Mouse (Mus musculus) MEL (cell line): Measurements from ENCODE around the gene Gm45808. TPM values are rescaled to one million over a fixed set of nuclear protein-coding genes. Genes with fewer than 3 reads are reported as not detected.
"Not testable (repeated sequence)": the region's sequence is repeated elsewhere in the genome, so short reads cannot be mapped to it uniquely, and the experiment has no call there.

Experiments
- DNase-seq: peaks from one replicate; pipeline ENCODE4 v3.0.0; 2011; ENCODE audit warnings: low read depth, low spot score
- H3K27ac ChIP-seq: 2 replicates; pipeline ENCODE4 v1.5.1; 2012; ENCODE audit warnings: low read depth, mild to moderate bottlenecking, control low read depth, low read length, moderate library complexity; ENCODE audit not compliant: control insufficient read depth
- H3K27me3 ChIP-seq, 2 experiments: fragments of 150-350 bp in 1 of 2; sonication (generic) in 1 of 2; 2 replicates each; pipeline ENCODE4 v1.6.1; 2012; ENCODE audit warnings: low read length in 2 of 2, mild to moderate bottlenecking in 2 of 2, improper control_type of control experiment in 1 of 2, moderate library complexity in 1 of 2; ENCODE audit not compliant: insufficient read depth in 2 of 2, control insufficient read depth in 1 of 2
- H3K36me3 ChIP-seq, 2 experiments: 2 replicates each; pipeline ENCODE4 v1.6.1; 2012 to 2014; ENCODE audit warnings: low read length in 2 of 2, improper control_type of control experiment in 1 of 2, inconsistent platforms in 1 of 2, mild to moderate bottlenecking in 1 of 2; ENCODE audit not compliant: insufficient read depth in 2 of 2, control insufficient read depth in 1 of 2
- H3K4me1 ChIP-seq, 2 experiments: fragments of 150-350 bp in 1 of 2; sonication (generic) in 1 of 2; 2 replicates each; pipeline ENCODE4 v1.6.1; 2012; ENCODE audit warnings: low read length in 2 of 2, improper control_type of control experiment in 1 of 2, mild to moderate bottlenecking in 1 of 2; ENCODE audit not compliant: insufficient read depth in 2 of 2, control insufficient read depth in 1 of 2
- H3K4me3 ChIP-seq, 2 experiments: fragments of 150-350 bp in 1 of 2; sonication (generic) in 1 of 2; 2 replicates each; pipeline ENCODE4 v1.5.1; 2012; ENCODE audit warnings: low read depth in 2 of 2, low read length in 2 of 2, mild to moderate bottlenecking in 2 of 2, moderate library complexity in 2 of 2, control low read depth in 1 of 2, improper control_type of control experiment in 1 of 2; ENCODE audit not compliant: control insufficient read depth in 1 of 2, insufficient read depth in 1 of 2
- H3K79me2 ChIP-seq: 2 replicates; pipeline ENCODE4 v1.6.1; 2012; ENCODE audit warnings: mild to moderate bottlenecking, low read length, moderate library complexity; ENCODE audit not compliant: control insufficient read depth, poor library complexity, insufficient read depth
- H3K9ac ChIP-seq: 2 replicates; pipeline ENCODE4 v1.6.1; 2012; ENCODE audit warnings: low read depth, mild to moderate bottlenecking, control low read depth, low read length, moderate library complexity; ENCODE audit not compliant: control insufficient read depth, poor library complexity, severe bottlenecking
- H3K9me3 ChIP-seq: fragments of 150-350 bp; sonication (generic); replicated peaks from 2 replicates; pipeline ENCODE4 v1.6.1; 2012; ENCODE audit warnings: mild to moderate bottlenecking, low read length, improper control_type of control experiment, moderate library complexity; ENCODE audit not compliant: insufficient read depth
- CTCF ChIP-seq, 3 experiments: IDR thresholded peaks in 2 of 3; conservative IDR thresholded peaks in 1 of 3; 2 replicates each; pipeline ENCODE4 v1.5.1; 2011 to 2012; ENCODE audit warnings: low read length in 3 of 3, low read depth in 2 of 3, mild to moderate bottlenecking in 2 of 3, improper control_type of control experiment in 1 of 3, inconsistent platforms in 1 of 3, mixed read lengths in 1 of 3, moderate library complexity in 1 of 3; ENCODE audit not compliant: control insufficient read depth in 1 of 3, insufficient read depth in 1 of 3, poor library complexity in 1 of 3, severe bottlenecking in 1 of 3
- E2F4 ChIP-seq: IDR thresholded peaks from 2 replicates; pipeline ENCODE4 v1.6.1; 2011; ENCODE audit warnings: low read depth, low read length, improper control_type of control experiment, borderline replicate concordance
- ELF1 ChIP-seq: IDR thresholded peaks from 2 replicates; pipeline ENCODE4 v1.6.1; 2014; ENCODE audit warnings: low read depth, mild to moderate bottlenecking, inconsistent platforms, low read length, improper control_type of control experiment, moderate library complexity
- ETS1 ChIP-seq: IDR thresholded peaks from 2 replicates; pipeline ENCODE4 v1.6.1; 2012; ENCODE audit warnings: low read depth, mild to moderate bottlenecking, inconsistent platforms, low read length, improper control_type of control experiment, moderate library complexity
- HCFC1 ChIP-seq: IDR thresholded peaks from 2 replicates; pipeline ENCODE4 v1.6.1; 2012; ENCODE audit warnings: low read depth, mild to moderate bottlenecking, inconsistent platforms, low read length, improper control_type of control experiment, moderate library complexity
- JUND ChIP-seq: IDR thresholded peaks from 2 replicates; pipeline ENCODE4 v1.6.1; 2011; ENCODE audit warnings: low read depth, mild to moderate bottlenecking, improper control_type of control experiment, low read length
- KAT2A ChIP-seq: conservative IDR thresholded peaks from 2 replicates; pipeline ENCODE4 v1.6.1; 2012; ENCODE audit warnings: low read depth, low read length, improper control_type of control experiment, inconsistent platforms
- MAZ ChIP-seq: IDR thresholded peaks from 2 replicates; pipeline ENCODE4 v1.6.1; 2012; ENCODE audit warnings: low read depth, mild to moderate bottlenecking, inconsistent platforms, low read length, improper control_type of control experiment
- MYC ChIP-seq: IDR thresholded peaks from 2 replicates; pipeline ENCODE4 v1.6.1; 2011; ENCODE audit warnings: low read depth, mild to moderate bottlenecking, low read length, improper control_type of control experiment, moderate library complexity
- POLR2AphosphoS5 ChIP-seq: IDR thresholded peaks from 2 replicates; pipeline ENCODE4 v1.6.1; 2012; ENCODE audit warnings: low read depth, borderline replicate concordance, mild to moderate bottlenecking, inconsistent platforms, low read length, moderate library complexity, mixed read lengths
- SIN3A ChIP-seq: IDR thresholded peaks from 2 replicates; pipeline ENCODE4 v1.6.1; 2012; ENCODE audit warnings: low read length, improper control_type of control experiment, inconsistent platforms
- TBP ChIP-seq: IDR thresholded peaks from 2 replicates; pipeline ENCODE4 v1.8.0; 2011; ENCODE audit warnings: low read depth, low read length, improper control_type of control experiment
- TCF12 ChIP-seq: IDR thresholded peaks from 2 replicates; pipeline ENCODE4 v1.6.1; 2014; ENCODE audit warnings: low read depth, mild to moderate bottlenecking, inconsistent platforms, low read length, improper control_type of control experiment, moderate library complexity
- USF1 ChIP-seq: IDR thresholded peaks from 2 replicates; pipeline ENCODE4 v1.6.1; 2014; ENCODE audit warnings: low read depth, mild to moderate bottlenecking, inconsistent platforms, low read length, improper control_type of control experiment, moderate library complexity
- USF2 ChIP-seq, 2 experiments: IDR thresholded peaks; 2 replicates each; pipeline ENCODE4 v1.6.1; 2011 to 2012; ENCODE audit warnings: improper control_type of control experiment in 2 of 2, low read length in 2 of 2, borderline replicate concordance in 1 of 2, inconsistent platforms in 1 of 2, low read depth in 1 of 2, mild to moderate bottlenecking in 1 of 2; ENCODE audit not compliant: insufficient read depth in 1 of 2
- ZC3H11A ChIP-seq: IDR thresholded peaks from 2 replicates; pipeline ENCODE4 v1.6.1; 2012; ENCODE audit warnings: low read depth, mild to moderate bottlenecking, inconsistent platforms, low read length, improper control_type of control experiment
- ZKSCAN1 ChIP-seq: IDR thresholded peaks from 2 replicates; pipeline ENCODE4 v1.6.1; 2012; ENCODE audit warnings: low read depth, mild to moderate bottlenecking, inconsistent platforms, low read length, improper control_type of control experiment, moderate library complexity
- ZMIZ1 ChIP-seq: IDR thresholded peaks from 2 replicates; pipeline ENCODE4 v1.6.1; 2012; ENCODE audit warnings: low read depth, mild to moderate bottlenecking, inconsistent platforms, low read length, improper control_type of control experiment, moderate library complexity
- ZNF384 ChIP-seq: IDR thresholded peaks from 2 replicates; pipeline ENCODE4 v1.6.1; 2012; ENCODE audit warnings: low read depth, mild to moderate bottlenecking, inconsistent platforms, low read length, improper control_type of control experiment
- polyA plus RNA-seq, 2 experiments: library from polyadenylated mRNA; stranded (reverse) in 1 of 2; unstranded in 1 of 2; fragments of >175 nt in 1 of 2; fragments of >200 nt in 1 of 2; gene quantifications; 2 replicates each; pipeline versions ENCODE4 v1.2.1 to v1.2.4; 2012; ENCODE audit warnings: low replicate concordance in 2 of 2, low read depth in 1 of 2; ENCODE audit not compliant: insufficient read length in 2 of 2, insufficient read depth in 1 of 2, missing spikeins in 1 of 2
- total RNA-seq: library from RNA; depleted of rRNA; stranded (reverse); fragments of 300-350 nt; gene quantifications from 2 replicates; pipeline ENCODE4 v1.2.3, GENCODE M21; 2012

Gm45808 gene
- total and polyA plus RNA-seq, 3 experiments, result not detected

DNA sequence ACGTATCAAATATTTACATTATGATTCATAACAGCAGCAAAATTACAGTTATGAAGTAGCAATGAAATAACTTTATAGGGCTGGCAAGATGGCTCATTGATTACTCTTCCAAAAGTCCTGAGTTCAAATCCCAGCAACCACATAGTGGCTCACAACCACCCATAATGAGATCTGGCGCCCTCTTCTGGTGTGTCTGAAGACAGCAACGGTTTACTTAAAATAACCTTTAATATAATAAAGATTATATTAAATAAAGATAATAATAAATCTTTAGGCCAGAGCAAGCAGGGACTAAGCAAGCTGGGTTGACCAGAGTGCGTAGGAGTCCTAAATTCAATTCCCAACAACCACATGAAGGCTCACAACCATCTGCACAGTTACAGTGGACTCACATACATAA is 23.7 kb downstream of the Gm45808 start:
- H3K27ac ChIP-seq, H3K27me3 ChIP-seq, H3K9ac ChIP-seq, DNase-seq, H3K4me3 ChIP-seq, H3K9me3 ChIP-seq: not testable (repeated sequence)
- Histone ChIP-seq H3K79me2 (peaks cover 37% of the 10 kb centered on the region), H3K36me3 (peaks cover 7 to 20% of the 10 kb centered on the region in 2 experiments), H3K4me1 (peaks cover 8 to 27% of the 10 kb centered on the region in 2 experiments)
- TF ChIP-seq CTCF (IDR thresholded peaks at IDR 0.05 in 2 of 3, conservative IDR thresholded peaks at IDR 0.05 in 1 of 3; ENCODE audit: control insufficient read depth in 1 of 3, insufficient read depth in 1 of 3, low read depth in 2 of 3, low read length in 3 of 3, poor library complexity in 1 of 3, severe bottlenecking in 1 of 3), result peak; percentile 6 to 20 (median 9); a peak in 1 of 6 replicates

GRCm38 (mm10) chr7:45462325-45462724 is 24.3 kb downstream of the Gm45808 start:
- Histone ChIP-seq H3K79me2 (peaks cover 41% of the 10 kb centered on the region), H3K4me3 (no peak overlapping the region), H3K9ac (no peak overlapping the region), H3K27ac (no peak overlapping the region)
- no peak for DNase-seq
- TF ChIP-seq ETS1 (no peak), MYC (no peak), CTCF (IDR thresholded peaks at IDR 0.05 in 2 of 3, conservative IDR thresholded peaks at IDR 0.05 in 1 of 3; ENCODE audit: control insufficient read depth in 1 of 3, insufficient read depth in 1 of 3, low read depth in 2 of 3, low read length in 3 of 3, poor library complexity in 1 of 3, severe bottlenecking in 1 of 3) (no peak), ZKSCAN1 (no peak), SIN3A (no peak), E2F4 (no peak), HCFC1 (no peak), MAZ (no peak), ZMIZ1 (no peak), ELF1 (no peak), ZC3H11A (no peak), POLR2AphosphoS5 (no peak), USF2 (IDR thresholded peaks at IDR 0.05; ENCODE audit: borderline replicate concordance in 1 of 2, insufficient read depth in 1 of 2, low read depth in 1 of 2, low read length in 2 of 2) (no peak), JUND (no peak), ZNF384 (no peak), KAT2A (no peak), TCF12 (no peak), USF1 (no peak), TBP (no peak)
- TF ChIP-seq, all 39 proteins: peak for 0
- Histone ChIP-seq H3K27me3 (no peaks in the 10 kb centered on the region), H3K4me1 (peaks cover 8 to 28% of the 10 kb centered on the region in 2 experiments), H3K36me3 (peaks cover 7 to 25% of the 10 kb centered on the region in 2 experiments), H3K9me3 (no peaks in the 10 kb centered on the region)
